Mouse (Mus musculus) mesoderm, embryonic 11.5 days (tissue): ENCODE measurements around the gene Nup214.

Source experiments
- DNase-seq: peaks from one replicate; pipeline ENCODE4 v3.0.0-alpha.2; 2012; ENCODE audit warnings: low read depth, low spot score

Gene Nup214

DNA sequence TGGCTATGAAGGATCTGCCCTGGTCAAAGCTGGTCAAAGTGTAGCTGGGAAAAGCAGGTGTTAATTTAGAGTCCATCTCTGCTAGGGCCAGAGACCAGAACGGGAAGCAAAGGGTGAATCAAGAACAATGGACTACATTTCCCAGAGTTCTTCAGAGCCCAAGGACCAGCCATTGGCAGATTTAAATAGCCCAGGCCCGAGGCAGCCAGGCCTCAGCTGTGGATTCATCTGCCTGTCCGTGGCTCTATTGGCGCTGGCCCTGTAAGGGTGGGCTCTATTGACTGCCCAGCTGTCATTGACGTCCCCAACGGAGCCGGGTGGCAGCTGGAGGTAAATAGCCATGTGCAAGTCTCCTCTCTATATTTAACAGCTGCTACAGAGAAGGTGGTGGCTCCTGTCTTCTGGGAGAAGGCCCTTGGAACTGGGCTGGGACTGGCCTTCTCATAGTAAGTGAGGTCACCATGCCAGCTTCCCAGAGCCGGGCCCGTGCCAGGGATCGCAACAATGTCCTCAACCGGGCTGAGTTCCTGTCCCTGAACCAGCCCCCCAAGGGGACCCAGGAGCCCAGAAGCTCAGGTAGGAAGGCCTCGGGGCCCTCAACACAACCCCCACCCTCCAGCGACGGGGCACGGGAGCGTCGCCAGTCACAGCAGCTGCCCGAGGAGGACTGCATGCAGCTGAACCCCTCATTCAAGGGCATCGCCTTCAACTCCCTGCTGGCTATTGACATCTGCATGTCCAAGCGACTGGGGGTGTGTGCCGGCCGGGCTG, 121.3 kb downstream of the Nup214 start, which contains the start of gene Plpp7:
Gene Plpp7 (plus strand): TSS at position 178 of the 771 bp plus-strand sequence.
- DNase-seq, result peak; percentile 75

DNA sequence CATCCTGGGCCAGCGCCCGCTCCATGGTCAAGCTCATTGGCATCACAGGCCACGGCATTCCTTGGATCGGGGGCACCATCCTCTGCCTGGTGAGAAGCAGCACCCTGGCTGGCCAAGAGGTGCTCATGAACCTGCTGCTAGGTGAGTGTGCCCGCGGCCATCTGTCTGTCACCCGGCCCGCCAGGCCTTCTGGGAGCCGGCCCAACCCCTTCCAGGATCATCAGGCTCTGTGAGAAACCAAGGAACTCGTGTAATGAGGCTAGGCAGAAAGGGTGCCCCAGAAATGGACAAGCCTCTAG, 121.8 kb downstream of the Nup214 start:
- no peak for DNase-seq

DNA sequence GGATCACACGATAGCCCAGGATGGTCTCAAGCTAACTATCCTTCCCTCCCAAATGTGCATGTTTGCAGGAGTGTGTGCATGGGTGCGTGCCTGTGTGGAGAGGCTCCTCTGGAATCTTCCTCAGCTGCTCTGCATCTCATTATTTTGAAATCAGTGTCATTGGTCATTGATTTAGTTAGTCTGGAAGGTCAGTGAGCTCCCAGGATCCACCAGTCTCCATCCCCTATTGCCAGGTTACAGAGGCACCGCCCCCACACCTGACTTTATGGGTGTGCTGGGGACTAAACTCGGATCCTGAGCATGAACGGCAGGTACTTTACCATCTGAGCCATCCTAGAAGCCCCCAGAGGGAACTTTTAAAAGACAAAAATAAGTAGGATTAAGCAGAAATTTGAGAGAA, 128.7 kb downstream of the Nup214 start:
- DNase-seq, result no peak

DNA sequence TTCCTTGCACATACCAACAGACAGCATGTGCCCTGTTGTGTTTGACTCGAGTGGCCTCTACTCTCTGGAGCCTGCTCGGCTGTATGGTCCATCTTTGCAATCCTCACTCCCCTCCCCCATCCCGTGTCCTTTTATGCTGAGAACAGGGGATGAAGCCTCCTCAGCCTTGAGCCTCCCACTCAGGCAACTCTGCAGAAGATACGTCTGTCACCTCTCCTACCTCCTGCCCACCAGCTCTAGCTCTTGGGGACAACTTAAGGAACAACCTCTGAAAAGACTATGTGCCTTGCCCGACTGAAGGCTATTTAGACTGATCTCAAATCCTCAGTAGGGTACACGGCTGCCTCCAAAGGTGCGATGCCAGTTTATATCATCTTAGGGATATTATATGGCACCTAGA, 129.3 kb downstream of the Nup214 start:
- DNase-seq, result no peak
